ENCODE assay signal across 9 mouse cellular contexts in genomic region chr6:89070011-89070410, GRCm38 (mm10).
DNase-seq lines count a peak whose midpoint lies in the region; ATAC-seq lines count a peak whose summit lies in the region.
"Had no signal": no experiment of that assay in that cellular context is flagged by ENCODE, and none has a peak within 500 bp of the region (broad histone marks: within the 10 kb centered on the region; RNA-seq: fewer than 3 reads in every experiment).

No protein-coding gene starts in this region.

- no peak overlapping the region for H3K4me3 ChIP-seq in liver, embryonic 12.5 days
- H3K4me3 ChIP-seq in lung, embryonic 16.5 days (ENCODE audit: low read length): no peak overlapping the region
- H3K4me3 ChIP-seq: liver, embryonic 15.5 days had no signal

- H3K36me3 ChIP-seq in liver, embryonic 12.5 days: no peaks in the 10 kb centered on the region
- no peaks in the 10 kb centered on the region for H3K36me3 ChIP-seq in lung, embryonic 16.5 days (ENCODE audit: control insufficient read depth, insufficient read depth, low read length)
- H3K36me3 ChIP-seq: liver, embryonic 15.5 days had no signal

- H3K9me3 ChIP-seq in liver, embryonic 12.5 days (replicated peaks): peaks cover 6% of the 10 kb centered on the region; the same call in 1 of the 2 replicates
- H3K9me3 ChIP-seq in lung, embryonic 16.5 days (ENCODE audit: control insufficient read depth, low read length): no peaks in the 10 kb centered on the region
- H3K9me3 ChIP-seq: liver, embryonic 15.5 days had no signal

- H3K27me3 ChIP-seq in liver, embryonic 12.5 days (replicated peaks): no peaks in the 10 kb centered on the region
- no peaks in the 10 kb centered on the region for H3K27me3 ChIP-seq in lung, embryonic 16.5 days (ENCODE audit: control insufficient read depth, insufficient read depth, low read depth, low read length)
- H3K27me3 ChIP-seq: liver, embryonic 15.5 days had no signal

- ATAC-seq in liver, embryonic 12.5 days: no peak
- ATAC-seq in lung, embryonic 16.5 days (ENCODE audit: low read depth): 0 out of 2 replicates have a peak, but pooled peaks have one; percentile 38
- ATAC-seq in frontal cortex, adult (ENCODE audit: low TSS enrichment): no peak

- no peak overlapping the region for H3K4me2 ChIP-seq in liver, embryonic 12.5 days
- no peak overlapping the region for H3K4me2 ChIP-seq in lung, embryonic 16.5 days (ENCODE audit: low read depth, low read length)
- H3K4me2 ChIP-seq: liver, embryonic 15.5 days had no signal

- H3K27ac ChIP-seq in liver, embryonic 12.5 days: no peak overlapping the region
- H3K27ac ChIP-seq in lung, embryonic 16.5 days (ENCODE audit: low read length): no peak overlapping the region
- H3K27ac ChIP-seq: liver, embryonic 15.5 days had no signal

- H3K9ac ChIP-seq in liver, embryonic 12.5 days: no peak overlapping the region
- no peak overlapping the region for H3K9ac ChIP-seq in lung, embryonic 16.5 days (ENCODE audit: low read length)
- H3K9ac ChIP-seq: liver, embryonic 15.5 days had no signal

- 14% methylated on average over 3 of the region's 3 CpGs for WGBS in liver, embryonic 12.5 days (ENCODE audit: insufficient replicate concordance)
- 13% methylated on average over 3 of the region's 3 CpGs for WGBS in lung, embryonic 16.5 days

- H3K4me1 ChIP-seq in liver, embryonic 12.5 days: no peaks in the 10 kb centered on the region
- no peaks in the 10 kb centered on the region for H3K4me1 ChIP-seq in lung, embryonic 16.5 days (replicated peaks; ENCODE audit: control insufficient read depth, insufficient read depth, low read length)
- H3K4me1 ChIP-seq: liver, embryonic 15.5 days had no signal

- peak; percentile 54 for DNase-seq in liver
- DNase-seq in c-Kit-positive CD71-positive TER-119-negative erythroid progenitor cells, embryonic 14.5 days (ENCODE audit: low read depth): peak; percentile 28
- peak; percentile 31 for DNase-seq in hindlimb bud, embryonic 11.5 days (ENCODE audit: extremely low spot score, low read depth, low spot score)
- DNase-seq in spleen, adult 12 weeks (ENCODE audit: low spot score): no peak
- no peak for DNase-seq in layer of hippocampus, adult 9-10 months (ENCODE audit: low spot score)

Comparison
In these comparisons a context has a peak if more than half of its experiments do, and no peak if none do; other contexts are left out.
1. DNase-seq: peak in liver (single experiment), c-Kit-positive CD71-positive TER-119-negative erythroid progenitor cells, embryonic 14.5 days (single experiment) and hindlimb bud, embryonic 11.5 days (single experiment); none in spleen, adult 12 weeks (single experiment) and layer of hippocampus, adult 9-10 months (single experiment).